Mouse (Mus musculus): ENCODE measurements around the gene Hhat.

Hhat gene

DNA sequence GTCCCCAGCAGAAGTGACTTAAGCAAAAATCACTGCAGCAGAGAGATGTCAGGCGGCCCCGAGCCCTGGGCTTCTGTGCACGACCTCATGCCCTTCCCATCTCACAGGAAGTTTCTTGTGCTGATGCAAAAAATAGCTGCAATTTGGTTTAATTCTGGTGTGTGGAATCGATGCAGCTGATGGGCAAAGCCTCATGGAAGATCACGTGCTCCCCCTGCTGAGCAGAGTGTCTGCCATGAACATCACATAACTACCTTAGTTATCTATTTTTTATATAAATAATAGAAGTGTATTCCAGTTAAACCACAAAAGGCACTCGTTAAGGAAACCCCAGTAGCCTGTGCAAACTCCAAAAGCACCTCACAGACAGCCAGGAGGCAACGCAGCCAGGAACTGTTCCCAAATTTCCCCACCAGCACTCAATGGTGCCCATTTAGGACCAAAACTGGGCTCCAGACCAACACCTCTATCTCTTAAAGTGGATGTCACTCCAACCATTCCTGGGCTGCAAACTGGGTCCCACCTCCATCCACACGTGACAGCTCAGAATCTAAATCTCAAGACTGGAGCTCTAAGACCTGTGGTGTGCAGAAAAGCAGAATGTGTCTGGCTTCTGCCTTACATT lies 118.9 kb downstream of the Hhat start:
- no peak for DNase-seq (ENCODE audit: low spot score in 2 of 2)

DNA sequence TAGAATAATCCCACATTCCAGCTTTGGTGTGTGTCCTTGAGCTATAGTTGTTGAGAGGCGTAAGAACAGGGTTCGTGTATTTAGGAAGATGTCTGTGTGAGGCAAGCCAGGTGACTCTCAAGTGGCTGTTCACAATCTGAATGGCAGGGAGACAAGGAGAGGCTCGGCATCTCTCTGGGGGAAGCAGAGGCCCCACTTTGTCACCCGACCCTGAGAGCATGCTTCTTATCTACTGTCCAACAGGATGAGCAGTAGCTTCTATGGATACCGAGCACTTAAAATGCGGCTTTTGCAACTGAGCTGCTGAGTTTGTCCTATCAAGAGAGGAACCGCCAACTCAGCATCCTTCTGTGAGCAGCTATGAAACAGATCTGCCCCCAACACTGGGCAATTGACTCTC lies 120.4 kb downstream of the Hhat start:
- DNase-seq (ENCODE audit: low spot score in 2 of 2): no peak

DNA sequence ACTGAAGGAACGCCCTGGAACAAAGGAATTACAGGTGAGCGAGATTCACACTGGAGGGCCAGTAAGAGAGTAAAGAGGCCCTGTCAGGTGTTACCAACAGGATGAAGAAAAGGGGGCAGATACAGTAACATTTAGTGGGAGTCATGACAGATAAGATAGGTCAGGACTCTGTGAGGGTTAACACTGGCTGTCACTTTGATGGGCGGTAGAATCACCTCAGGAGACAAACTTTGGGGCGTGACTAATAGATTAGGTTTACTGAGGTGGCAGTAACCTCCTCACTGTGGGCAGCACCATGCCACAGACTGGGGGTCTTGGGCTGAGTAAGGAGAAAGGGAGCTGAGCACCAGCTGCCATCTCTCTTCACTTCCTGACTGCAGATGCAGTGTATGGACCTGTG lies 121.0 kb downstream of the Hhat start:
- no peak for DNase-seq (ENCODE audit: low spot score in 2 of 2)

DNA sequence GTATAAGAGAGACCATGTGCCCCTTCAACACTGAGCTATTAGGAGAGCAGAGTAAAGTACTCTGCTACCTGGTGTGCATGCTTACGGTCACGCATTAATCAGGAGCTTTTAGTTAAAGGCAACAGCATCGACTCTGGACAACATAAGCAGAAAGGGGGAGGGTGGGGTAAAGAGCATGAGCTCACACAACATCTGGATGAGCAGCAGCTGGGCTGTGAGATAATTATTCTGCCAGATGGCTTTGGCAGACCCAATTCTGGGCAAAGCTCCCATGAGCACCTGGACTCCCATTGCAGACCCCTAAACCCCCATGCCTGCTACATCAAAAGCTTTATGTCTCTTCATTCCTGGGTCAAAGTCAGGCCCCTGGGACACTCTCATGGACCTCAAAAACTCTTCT lies 121.8 kb downstream of the Hhat start:
- DNase-seq (ENCODE audit: low spot score in 2 of 2): no peak

DNA sequence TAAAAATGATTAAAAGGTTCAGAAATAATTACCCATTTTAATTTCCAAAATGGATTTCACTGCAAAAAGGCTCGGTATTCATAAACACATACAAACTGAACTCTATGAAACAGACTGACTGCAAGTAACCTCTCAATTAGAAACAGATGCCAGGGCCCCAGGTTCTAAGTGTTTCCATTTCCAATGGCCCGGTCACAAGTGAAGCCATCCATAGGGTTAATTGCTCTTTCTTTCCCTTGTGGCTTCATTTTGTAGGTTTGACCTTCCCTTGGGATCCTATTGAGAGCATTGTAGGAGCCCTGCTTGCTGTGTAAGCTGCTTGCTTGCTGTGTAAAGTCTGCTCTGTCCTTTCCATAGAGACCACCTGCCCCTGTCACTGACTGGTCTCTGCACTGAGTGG lies 123.7 kb downstream of the Hhat start:
- DNase-seq (ENCODE audit: low spot score in 2 of 2): no peak

DNA sequence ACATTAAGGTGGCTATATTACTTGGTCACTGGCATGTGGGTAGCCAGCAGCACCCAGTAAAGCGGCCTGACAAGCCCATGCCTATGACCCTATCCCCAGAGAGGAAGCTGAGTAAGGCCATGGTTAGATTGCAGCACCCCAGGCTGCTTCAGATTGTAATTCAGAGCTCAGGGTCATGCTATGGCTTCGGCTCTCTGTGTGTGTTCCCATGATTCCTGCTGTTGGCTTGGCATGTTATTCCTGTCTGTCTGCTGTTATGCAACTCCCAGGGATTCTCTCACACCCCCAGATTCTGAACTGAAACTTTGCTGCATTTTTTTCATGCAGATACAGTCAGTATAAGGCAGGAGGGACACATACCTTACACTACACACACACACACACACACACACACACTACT lies 128.9 kb downstream of the Hhat start:
- no peak for DNase-seq (ENCODE audit: low spot score in 2 of 2)

DNA sequence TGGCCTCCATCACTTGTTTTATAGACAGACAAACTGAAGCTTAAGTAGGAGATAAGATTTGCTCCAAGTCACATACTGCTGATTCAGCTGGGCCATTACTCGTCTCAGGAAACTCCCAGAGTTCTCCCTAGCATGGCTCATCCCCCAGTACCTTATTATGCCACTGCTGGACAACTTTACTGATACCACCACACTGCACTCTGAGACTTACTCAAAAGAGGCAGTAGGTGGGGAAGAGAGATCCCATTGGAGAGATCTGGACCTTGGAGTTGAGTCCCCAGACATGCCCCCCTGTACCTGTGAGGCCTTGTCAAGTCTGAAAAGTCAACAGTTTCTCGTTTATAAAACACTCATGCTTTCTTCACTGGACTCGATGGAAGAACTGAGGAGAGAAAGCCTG lies 131.8 kb downstream of the Hhat start:
- DNase-seq (ENCODE audit: low spot score in 2 of 2): no peak

DNA sequence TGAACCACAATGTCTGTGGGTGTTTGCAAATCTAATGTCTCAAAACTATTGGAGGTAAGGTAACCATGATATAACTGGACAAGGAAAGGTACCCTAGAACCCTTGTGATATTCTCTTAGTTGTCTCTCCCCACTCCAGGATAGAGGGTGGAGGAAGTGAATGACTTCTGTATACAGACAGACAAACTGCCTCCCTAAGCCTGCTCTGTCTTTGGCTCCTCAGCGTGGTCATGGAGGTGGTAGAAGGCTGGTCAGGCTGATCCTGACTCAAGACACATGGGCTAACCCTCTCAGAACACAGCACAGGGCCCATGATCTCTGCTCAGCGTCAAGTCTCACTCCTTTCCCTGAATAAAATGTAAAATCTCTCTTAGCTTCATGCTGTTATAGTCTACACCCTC lies 149.2 kb downstream of the Hhat start:
- DNase-seq (ENCODE audit: low spot score in 2 of 2): no peak

DNA sequence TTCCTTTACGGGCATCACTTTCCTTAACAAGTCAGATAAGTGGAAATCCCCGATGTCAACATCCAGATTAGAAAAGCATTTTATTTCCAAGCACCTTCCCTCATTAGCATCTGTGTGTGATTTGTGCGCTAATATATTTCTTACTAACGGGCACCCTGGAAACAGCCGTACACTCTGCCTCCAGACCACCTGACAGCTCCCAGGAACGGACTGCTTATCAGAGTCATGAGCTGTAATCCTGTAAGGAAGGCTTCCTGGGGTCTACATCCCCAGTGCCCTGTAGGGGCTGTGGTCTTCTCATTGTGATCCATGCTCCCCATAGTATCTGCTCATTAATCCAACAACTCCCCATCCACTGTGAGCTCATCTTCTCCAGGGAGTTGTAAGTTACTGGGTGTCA lies 157.8 kb downstream of the Hhat start:
- no peak for DNase-seq (ENCODE audit: low spot score in 2 of 2)

DNA sequence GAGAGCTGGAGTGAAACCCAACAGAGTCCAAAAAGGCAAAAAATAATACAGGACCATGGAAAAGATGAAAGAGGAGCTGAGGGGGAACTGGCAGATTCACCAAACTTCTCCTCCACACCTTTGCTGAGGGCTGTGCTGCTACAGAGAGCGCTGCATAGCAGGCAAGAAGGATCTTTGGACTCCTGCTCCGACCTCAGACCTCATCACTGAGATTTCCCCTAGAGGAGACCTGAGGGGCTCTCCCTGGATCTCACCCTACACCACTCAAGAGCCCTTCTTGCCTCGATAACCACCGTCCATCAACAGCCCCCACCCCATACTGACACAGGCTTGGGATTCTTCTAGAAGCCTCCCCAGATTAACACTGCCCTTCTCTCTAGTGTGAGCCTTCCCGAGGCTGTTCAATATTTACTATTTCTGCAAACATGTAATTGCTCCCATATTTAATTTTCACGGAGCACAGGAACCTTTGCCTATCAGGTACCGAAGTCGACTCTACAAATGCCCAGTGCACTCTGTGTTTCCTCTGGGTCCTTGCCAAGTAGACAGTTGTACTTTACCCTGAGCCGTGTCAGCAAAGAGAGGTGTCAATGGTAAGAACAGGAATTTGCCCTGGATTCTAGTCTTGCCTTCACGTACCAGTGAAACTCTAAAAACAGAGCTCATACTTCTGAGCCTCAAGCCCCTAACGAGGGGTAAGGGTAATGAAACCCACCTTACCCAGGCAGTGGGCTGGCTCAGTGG lies 158.9 kb downstream of the Hhat start:
- DNase-seq (ENCODE audit: low spot score in 2 of 2): no peak

DNA sequence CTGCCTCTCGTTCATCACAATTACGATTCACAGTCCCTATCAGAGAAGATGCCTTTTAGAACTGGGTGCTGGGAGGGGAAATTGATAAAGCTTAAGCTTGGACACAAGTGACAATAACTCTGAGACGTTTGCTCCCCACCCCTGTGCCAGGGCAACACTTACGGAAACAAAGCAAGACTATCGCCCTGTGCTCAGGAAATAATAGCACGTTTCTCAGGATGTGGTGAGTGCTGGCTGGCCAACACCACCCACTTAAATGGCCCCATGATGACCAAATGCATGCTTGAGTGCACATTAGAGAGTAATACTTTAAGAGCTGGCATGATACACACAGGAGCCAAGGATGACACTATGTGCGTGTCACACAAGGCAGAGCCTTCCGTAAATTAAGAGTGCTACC lies 164.1 kb downstream of the Hhat start:
- DNase-seq (ENCODE audit: low spot score in 2 of 2): no peak

DNA sequence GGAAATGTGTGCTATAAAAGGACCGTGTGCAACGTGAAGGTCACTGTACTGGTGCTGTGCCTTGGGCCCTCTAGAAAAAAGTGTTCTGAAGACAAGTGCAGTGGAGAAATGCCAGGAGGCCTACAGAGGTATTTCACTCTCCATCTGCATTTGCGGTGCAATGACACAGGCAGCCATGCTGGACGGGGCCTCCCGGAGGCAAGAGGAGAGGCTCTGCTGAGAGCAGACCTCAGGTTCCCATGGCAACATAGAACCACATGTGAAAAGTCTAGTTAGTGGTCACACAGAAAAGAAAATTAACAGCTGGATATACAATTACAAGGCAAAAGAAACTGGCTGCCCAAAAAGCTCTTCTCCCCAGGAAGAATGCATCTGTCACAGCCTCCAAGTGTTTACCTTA lies 166.6 kb downstream of the Hhat start:
- DNase-seq (ENCODE audit: low spot score in 2 of 2): no peak

DNA sequence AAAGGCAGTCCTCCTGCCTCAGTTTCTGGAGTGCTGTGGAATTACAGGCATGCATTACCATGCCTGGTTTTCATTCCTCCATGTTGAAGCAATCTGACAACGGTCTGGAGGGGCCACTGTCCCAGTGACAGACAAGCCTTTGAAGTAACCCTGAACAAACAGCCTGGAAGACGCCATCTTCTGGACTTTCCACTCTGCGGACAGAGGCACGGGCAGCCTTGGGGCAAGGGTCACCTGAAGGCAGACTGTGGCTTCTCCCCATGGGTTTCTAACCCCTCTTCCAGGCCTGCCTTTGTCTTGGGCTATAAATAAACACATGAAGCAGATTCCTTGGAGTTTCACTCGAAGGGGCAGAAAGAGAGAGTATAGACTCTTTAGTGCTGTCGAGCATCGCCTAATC lies 167.5 kb downstream of the Hhat start:
- DNase-seq (ENCODE audit: low spot score in 2 of 2): no peak

DNA sequence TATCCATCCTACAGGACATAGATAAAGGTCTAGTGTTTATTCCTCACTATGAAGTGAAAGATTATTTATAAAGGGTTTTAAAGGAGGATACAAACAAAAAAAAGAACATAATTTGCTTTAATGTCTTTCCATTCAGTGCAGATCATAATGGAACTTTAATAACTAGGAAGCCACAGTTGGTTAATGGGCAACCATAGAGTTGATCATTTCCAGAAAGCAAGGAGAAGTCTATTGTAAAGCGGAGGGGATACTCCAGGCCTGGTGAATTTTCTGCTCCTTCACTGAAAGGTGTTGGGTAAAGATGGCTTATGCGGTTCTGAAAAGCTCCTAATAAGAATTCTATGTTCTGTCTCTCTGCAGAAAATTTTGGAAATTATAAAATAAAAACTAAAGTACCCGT lies 169.8 kb downstream of the Hhat start:
- DNase-seq (ENCODE audit: low spot score in 2 of 2): no peak

DNA sequence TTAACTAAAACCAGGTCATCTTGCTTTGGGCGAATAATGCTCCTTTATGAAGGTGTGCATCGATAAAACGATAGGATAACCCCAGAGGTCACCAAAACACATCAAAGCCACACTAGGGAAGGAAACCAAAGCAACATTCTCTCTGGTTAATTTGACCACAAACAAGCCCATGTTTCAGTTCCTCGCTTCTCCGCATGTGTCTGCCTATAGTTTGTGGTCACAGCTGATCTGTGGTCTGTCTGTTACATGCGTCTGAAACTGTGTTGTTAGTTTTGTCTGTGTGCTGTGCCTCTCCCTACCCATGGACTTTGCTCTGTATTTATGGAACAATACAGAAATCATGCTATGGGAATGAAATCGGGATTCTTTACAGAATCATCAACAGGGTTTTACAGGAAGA lies 171.3 kb downstream of the Hhat start:
- no peak for DNase-seq (ENCODE audit: low spot score in 2 of 2)

DNA sequence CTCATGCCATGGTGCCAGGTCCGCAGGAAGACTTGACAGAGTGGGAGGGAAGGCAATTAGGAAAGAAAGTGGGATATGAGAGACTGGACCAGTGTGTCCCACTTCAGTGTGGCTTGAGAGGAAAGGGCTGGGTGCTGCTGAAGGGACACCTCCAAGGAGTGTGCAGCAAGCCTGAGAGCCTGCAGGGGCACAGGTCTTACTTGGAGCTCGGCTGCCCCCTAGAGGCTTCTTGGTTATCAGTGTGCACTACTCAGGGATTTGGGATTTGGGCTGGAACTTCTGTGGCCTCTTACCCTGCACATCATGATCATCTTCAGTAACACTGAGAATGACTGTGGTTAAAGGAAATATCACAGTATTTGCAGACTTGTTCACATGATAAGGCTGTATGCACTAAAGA lies 172.6 kb downstream of the Hhat start:
- DNase-seq (ENCODE audit: low spot score in 2 of 2): peak; percentile 55 to 84

DNA sequence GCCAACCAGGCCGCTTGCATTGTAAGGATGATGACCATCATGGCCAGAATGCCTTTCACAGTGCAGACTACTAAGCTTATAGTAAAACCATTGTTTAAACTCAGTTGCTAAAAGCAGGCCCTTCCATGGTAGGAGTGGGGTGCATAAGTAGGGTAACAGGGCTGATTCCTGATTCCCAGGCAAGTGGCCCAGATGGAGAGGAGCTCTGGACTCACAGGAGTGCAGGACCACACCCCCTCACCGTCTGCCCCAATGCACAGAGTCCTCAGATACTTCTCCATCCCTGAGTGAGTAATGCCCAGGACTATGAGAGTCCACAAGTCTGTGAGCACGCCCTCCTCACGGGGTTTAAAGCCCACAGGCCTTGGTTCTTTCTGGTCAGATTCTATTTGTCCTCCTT lies 175.6 kb downstream of the Hhat start:
- DNase-seq (ENCODE audit: low spot score in 2 of 2): no peak

DNA sequence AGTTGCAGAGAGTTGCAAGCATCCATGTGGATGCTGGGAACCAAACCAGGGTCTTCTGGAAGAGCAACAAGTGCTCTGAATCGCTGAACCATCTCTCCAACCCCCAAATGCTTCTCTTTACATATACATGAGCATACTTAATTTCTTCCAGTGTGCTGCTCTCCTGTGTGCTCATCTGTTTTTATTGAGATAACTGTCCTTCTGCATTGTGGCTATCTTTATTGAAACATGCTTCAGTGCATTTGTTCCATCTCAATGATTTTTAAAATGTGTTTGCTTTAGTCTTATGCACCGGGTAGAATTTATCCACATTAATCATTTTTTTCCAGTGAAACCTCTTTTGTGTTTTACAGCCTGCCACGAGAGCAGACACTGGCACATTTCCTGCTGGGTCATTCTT lies 177.5 kb downstream of the Hhat start:
- peak in 1 of 2 experiments; percentile 35 for DNase-seq (ENCODE audit: low spot score in 2 of 2)

DNA sequence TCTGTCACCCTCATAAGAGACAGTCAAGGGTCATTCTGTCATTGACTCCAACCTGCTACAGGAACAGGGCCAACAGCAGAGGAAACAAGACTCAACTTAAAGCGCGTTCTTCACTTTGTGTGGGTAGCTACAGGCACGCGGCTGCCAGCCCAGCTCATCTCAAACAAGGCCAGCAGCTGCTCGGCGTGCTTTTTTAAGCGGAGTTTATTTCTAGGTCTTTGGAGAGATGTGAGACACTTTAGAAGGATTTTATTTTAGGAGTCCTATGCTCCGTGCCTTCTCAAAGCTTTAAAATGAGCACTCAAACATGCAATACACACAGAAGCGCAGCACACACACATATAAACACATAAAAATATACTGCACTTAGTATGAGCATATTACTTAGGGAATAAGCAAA lies 183.6 kb downstream of the Hhat start:
- no peak for DNase-seq (ENCODE audit: low spot score in 2 of 2)

DNA sequence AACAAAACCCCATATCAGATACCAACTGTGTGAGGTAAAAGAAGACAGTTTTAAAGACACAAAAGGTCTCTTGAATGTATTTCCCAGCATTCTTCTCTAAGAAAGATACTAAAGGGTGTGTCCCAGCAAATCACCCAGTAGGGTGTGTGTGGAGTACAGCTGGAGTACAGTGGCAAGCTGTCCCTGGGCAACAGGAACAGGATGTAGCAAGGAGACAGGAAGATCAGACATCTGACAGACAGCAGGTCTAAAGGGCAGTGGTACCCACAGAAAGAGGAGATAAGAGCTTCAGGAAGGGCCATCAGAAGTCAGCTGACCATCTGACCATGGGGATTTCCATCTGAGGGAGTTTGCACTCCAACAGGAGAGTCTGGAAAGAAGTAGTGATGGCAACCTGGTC lies 185.7 kb downstream of the Hhat start:
- DNase-seq (ENCODE audit: low spot score in 2 of 2): peak in 1 of 2 experiments; percentile 20

DNA sequence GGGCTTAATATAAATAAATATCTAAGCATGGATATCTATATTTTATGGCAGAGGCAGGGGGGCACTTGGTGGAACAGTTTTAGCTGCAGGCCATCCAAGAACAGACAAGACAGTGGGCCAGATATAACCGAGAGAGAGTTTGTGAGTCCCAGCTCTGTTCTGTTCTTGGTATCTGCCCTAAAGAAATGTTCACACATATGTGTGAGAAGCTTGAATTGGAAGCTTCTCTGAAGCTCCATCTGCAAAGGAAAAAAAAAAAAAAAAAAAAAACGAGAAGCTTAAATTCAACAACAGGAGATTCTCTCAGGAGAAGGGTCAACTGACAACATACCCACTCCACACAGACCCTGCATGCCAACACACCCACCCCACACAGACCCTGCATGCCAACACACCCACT lies 188.1 kb downstream of the Hhat start:
- no peak for DNase-seq (ENCODE audit: low spot score in 2 of 2)

DNA sequence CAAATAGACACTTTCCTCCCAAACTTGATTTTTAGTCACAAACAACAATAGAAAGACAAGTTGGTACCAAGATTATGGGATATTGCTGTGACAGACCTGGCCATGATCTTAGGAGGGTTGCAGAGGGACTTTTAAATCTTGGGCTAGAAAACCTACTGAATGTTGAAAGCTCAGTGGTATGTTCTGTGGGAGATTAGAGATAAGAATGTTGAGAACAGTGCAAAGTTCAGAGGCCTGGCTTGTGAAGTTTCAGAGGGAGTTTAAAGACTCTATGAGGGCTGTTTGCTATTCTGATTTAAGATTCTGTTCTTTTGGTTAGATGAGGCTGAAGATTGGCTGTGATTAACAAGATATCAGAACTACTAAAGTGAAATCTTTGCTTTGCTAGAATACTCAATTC lies 206.3 kb downstream of the Hhat start:
- no peak for DNase-seq (ENCODE audit: low spot score in 2 of 2)

DNA sequence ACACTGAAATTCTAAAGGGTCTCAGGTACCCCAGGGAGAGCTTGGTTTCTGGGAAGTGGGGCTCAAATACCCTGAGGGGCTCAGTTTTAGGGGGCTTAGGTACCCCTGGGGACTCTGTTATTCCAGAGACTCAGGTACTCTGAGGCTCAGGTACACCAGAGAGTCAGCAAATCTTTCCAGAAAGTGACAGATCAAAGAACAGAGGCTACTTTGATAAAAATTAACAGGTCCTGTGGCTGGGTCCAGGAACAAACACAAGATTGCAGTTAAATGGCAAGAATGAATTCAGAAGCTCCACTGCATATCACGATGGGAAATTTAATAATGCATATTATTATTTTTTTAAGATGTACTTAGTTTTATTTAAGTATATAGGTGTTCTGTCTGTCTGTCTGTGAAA lies 211.7 kb downstream of the Hhat start:
- DNase-seq (ENCODE audit: low spot score in 2 of 2): no peak
